Mouse (Mus musculus): ENCODE results near the gene Dppa2.

DNA sequence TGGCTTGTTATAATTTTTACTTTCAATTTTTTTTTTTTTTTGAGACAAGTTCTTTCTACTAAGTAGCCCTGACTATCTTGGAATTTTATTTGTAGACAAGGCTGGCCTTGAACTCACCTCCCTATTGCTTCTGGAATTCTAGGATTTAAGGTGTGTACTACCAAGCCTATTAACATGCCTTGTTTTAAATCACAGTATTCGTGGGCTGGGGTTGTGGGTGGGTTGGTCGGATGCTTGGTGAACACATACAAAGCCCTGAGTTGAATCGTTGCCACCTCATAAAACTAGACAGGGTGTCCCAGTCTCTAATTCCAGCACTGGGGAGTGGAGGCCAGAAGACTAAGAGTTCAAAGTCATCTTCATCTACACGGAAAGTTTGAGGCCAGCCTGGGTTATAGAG lies 31.6 kb downstream of the Dppa2 start:
- TF ChIP-seq CTCF (IDR thresholded peaks at IDR 0.05; ENCODE audit: low read depth, low read length) (no peak), TAL1 (conservative IDR thresholded peaks at IDR 0.05; ENCODE audit: low read depth, low read length) (no peak)

Data from G1E (cell line).